Mouse (Mus musculus) cortical plate, adult 2 months (tissue): Measurements from ENCODE around the gene Gng8.

Source experiments
- CTCF ChIP-seq: fragments of 200-500 bp; IDR thresholded peaks from 2 replicates; pipeline ENCODE4 v1.5.1; 2011; ENCODE audit warnings: mild to moderate bottlenecking, control low read depth, low read length; ENCODE audit not compliant: insufficient read depth; ENCODE audit errors: extremely low read depth
- POLR2A ChIP-seq: fragments of 200-500 bp; IDR thresholded peaks from 2 replicates; pipeline ENCODE4 v1.6.1; 2011; ENCODE audit warnings: mild to moderate bottlenecking, low read length, control low read depth; ENCODE audit not compliant: insufficient read depth; ENCODE audit errors: extremely low read depth

GRCm38 (mm10) chr7:16942861-16943260 is 51.3 kb downstream of the Gng8 start:
- TF ChIP-seq CTCF (no peak), POLR2A (no peak)
